8 mouse cellular contexts compared by ENCODE assay signal in the genomic region with DNA sequence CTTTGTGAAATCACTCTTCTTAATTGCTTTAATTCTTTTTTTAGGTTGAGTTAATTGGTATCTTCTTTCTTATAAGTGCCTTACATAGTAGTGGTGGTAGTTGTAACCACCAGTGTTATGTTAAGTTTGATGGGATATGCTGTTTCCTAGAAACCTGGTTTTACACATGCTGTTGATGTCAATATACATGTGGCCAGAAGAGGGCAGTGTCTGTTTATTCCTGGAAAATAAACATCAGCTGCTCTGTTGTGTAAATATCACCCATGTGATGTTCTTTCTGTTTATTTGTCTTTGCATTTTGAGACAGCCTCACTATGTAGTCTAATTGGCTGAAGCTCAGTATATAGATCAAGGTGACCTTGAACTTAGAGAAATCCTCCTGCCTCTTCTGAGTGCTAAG. TPM values are rescaled to one million over a fixed set of nuclear protein-coding genes. Genes with fewer than 3 reads are reported as not detected.
DNase-seq lines count a peak whose midpoint lies in the region; ATAC-seq lines count a peak whose summit lies in the region.

No protein-coding gene starts in this region.

- H3K9ac ChIP-seq in forebrain, embryonic 13.5 days = no peak overlapping the region
- H3K9ac ChIP-seq in forebrain, embryonic 11.5 days (ENCODE audit: low read length) = no peak overlapping the region
- H3K9ac ChIP-seq in midbrain, embryonic 15.5 days = no peak overlapping the region
- H3K9ac ChIP-seq in embryonic facial prominence, embryonic 11.5 days (replicated peaks; ENCODE audit: low read length) = no peak overlapping the region

- no peaks in the 10 kb centered on the region for H3K4me1 ChIP-seq in forebrain, embryonic 13.5 days
- H3K4me1 ChIP-seq in forebrain, embryonic 11.5 days (replicated peaks; ENCODE audit: control insufficient read depth, insufficient read depth, low read length) = no peaks in the 10 kb centered on the region
- no peaks in the 10 kb centered on the region for H3K4me1 ChIP-seq in midbrain, embryonic 15.5 days
- H3K4me1 ChIP-seq in midbrain, embryonic 10.5 days = no peaks in the 10 kb centered on the region
- H3K4me1 ChIP-seq in embryonic facial prominence, embryonic 11.5 days (ENCODE audit: control insufficient read depth, insufficient read depth, low read length) = no peaks in the 10 kb centered on the region

- H3K27ac ChIP-seq in forebrain, embryonic 13.5 days = no peak overlapping the region
- H3K27ac ChIP-seq in forebrain, embryonic 11.5 days (ENCODE audit: low read depth, low read length) = no peak overlapping the region
- H3K27ac ChIP-seq in midbrain, embryonic 15.5 days = no peak overlapping the region
- no peak overlapping the region for H3K27ac ChIP-seq in midbrain, embryonic 10.5 days (replicated peaks)
- H3K27ac ChIP-seq in embryonic facial prominence, embryonic 11.5 days (replicated peaks; ENCODE audit: low read depth, low read length) = no peak overlapping the region

- no peak for DNase-seq in forebrain, embryonic 11.5 days (ENCODE audit: low spot score)
- DNase-seq in midbrain, embryonic 10.5 days (ENCODE audit: low spot score) = no peak
- peak; percentile 63 for DNase-seq in embryonic facial prominence, embryonic 11.5 days (ENCODE audit: low spot score)
- no peak for DNase-seq in frontal cortex, postnatal 25 days (ENCODE audit: low spot score in 2 of 2)
- DNase-seq in ovary, postnatal 36 days (ENCODE audit: low spot score) = no peak

- peaks cover 23% of the 10 kb centered on the region; the same call in 1 of the 2 replicates for H3K36me3 ChIP-seq in forebrain, embryonic 13.5 days (ENCODE audit: poor library complexity, severe bottlenecking)
- no peaks in the 10 kb centered on the region for H3K36me3 ChIP-seq in forebrain, embryonic 11.5 days (ENCODE audit: control insufficient read depth, insufficient read depth, low read length)
- peaks cover 6% of the 10 kb centered on the region; the same call in 1 of the 2 replicates for H3K36me3 ChIP-seq in midbrain, embryonic 15.5 days (replicated peaks)
- peaks cover 14% of the 10 kb centered on the region for H3K36me3 ChIP-seq in midbrain, embryonic 10.5 days
- H3K36me3 ChIP-seq in embryonic facial prominence, embryonic 11.5 days (replicated peaks; ENCODE audit: control insufficient read depth, insufficient read depth, low read depth, low read length) = no peaks in the 10 kb centered on the region

- H3K4me3 ChIP-seq in forebrain, embryonic 13.5 days = no peak overlapping the region
- no peak overlapping the region for H3K4me3 ChIP-seq in forebrain, embryonic 11.5 days (ENCODE audit: low read depth, low read length)
- H3K4me3 ChIP-seq in midbrain, embryonic 15.5 days = no peak overlapping the region
- no peak overlapping the region for H3K4me3 ChIP-seq in midbrain, embryonic 10.5 days
- no peak overlapping the region for H3K4me3 ChIP-seq in embryonic facial prominence, embryonic 11.5 days (ENCODE audit: low read depth, low read length)

- peak; percentile 33; the same call in 1 of the 2 replicates for ATAC-seq in forebrain, embryonic 13.5 days
- ATAC-seq in forebrain, embryonic 11.5 days (replicated peaks; ENCODE audit: low FRiP score) = no peak
- 0 out of 2 replicates have a peak, but pooled peaks have one; percentile 9 for ATAC-seq in midbrain, embryonic 15.5 days (replicated peaks)
- ATAC-seq in embryonic facial prominence, embryonic 11.5 days (replicated peaks; ENCODE audit: insufficient number of reproducible peaks, low FRiP score, low TSS enrichment, low read depth) = no peak
- ATAC-seq in megakaryocyte progenitor cell, adult 5-6 weeks (replicated peaks; ENCODE audit: poor library complexity) = peak; percentile 74

- no peaks in the 10 kb centered on the region for H3K27me3 ChIP-seq in forebrain, embryonic 13.5 days
- no peaks in the 10 kb centered on the region for H3K27me3 ChIP-seq in forebrain, embryonic 11.5 days (ENCODE audit: control insufficient read depth, insufficient read depth, low read length)
- no peaks in the 10 kb centered on the region for H3K27me3 ChIP-seq in midbrain, embryonic 15.5 days (replicated peaks)
- no peaks in the 10 kb centered on the region for H3K27me3 ChIP-seq in midbrain, embryonic 10.5 days (ENCODE audit: low read depth, poor library complexity, severe bottlenecking)
- H3K27me3 ChIP-seq in embryonic facial prominence, embryonic 11.5 days (ENCODE audit: control insufficient read depth, insufficient read depth, low read length) = no peaks in the 10 kb centered on the region

- no peak overlapping the region for H3K4me2 ChIP-seq in forebrain, embryonic 13.5 days
- no peak overlapping the region for H3K4me2 ChIP-seq in forebrain, embryonic 11.5 days (ENCODE audit: low read depth, low read length, severe bottlenecking)
- H3K4me2 ChIP-seq in midbrain, embryonic 15.5 days = no peak overlapping the region
- no peak overlapping the region for H3K4me2 ChIP-seq in embryonic facial prominence, embryonic 11.5 days (ENCODE audit: low read depth, low read length)

- no peaks in the 10 kb centered on the region for H3K9me3 ChIP-seq in forebrain, embryonic 13.5 days (replicated peaks)
- no peaks in the 10 kb centered on the region for H3K9me3 ChIP-seq in forebrain, embryonic 11.5 days (ENCODE audit: control insufficient read depth, low read length)
- H3K9me3 ChIP-seq in midbrain, embryonic 15.5 days = no peaks in the 10 kb centered on the region
- no peaks in the 10 kb centered on the region for H3K9me3 ChIP-seq in midbrain, embryonic 10.5 days (replicated peaks)
- H3K9me3 ChIP-seq in embryonic facial prominence, embryonic 11.5 days (replicated peaks; ENCODE audit: control insufficient read depth, low read length) = no peaks in the 10 kb centered on the region

RNA-seq across cellular contexts. Expression of gene Atrn, which starts 55.6 kb away (rescaled TPM):
- 8.4 and 8.9 TPM in 2 replicates for polyA plus RNA-seq in forebrain, embryonic 13.5 days (2015; fragmentation: Nextera tagmentation; extraction: Ambion mirVana)
- 11.3 TPM in 2 replicates for polyA plus RNA-seq in forebrain, embryonic 11.5 days (2014; fragmentation: Nextera tagmentation; extraction: Ambion mirVana)
- 15.6 TPM in 2 replicates for polyA plus RNA-seq in midbrain, embryonic 15.5 days (2015; fragmentation: Nextera tagmentation; extraction: Ambion mirVana)
- polyA plus RNA-seq in midbrain, embryonic 10.5 days (2016; fragmentation: Nextera tagmentation; extraction: Ambion mirVana) = 5.7 and 6.6 TPM in 2 replicates
- 8.4 and 8.7 TPM in 2 replicates for polyA plus RNA-seq in embryonic facial prominence, embryonic 11.5 days (2014; fragmentation: Nextera tagmentation; extraction: Ambion mirVana)
- 38.4 and 41.2 TPM in 2 replicates for total RNA-seq in megakaryocyte progenitor cell, adult 5-6 weeks (2015)
- total RNA-seq in megakaryocyte progenitor cell, adult 5-6 weeks (2017) = 30.4 and 33.0 TPM in 2 replicates

RNA-seq across cellular contexts. Expression of gene 4930402H24Rik, which starts 55.6 kb away (rescaled TPM):
- 78.5 and 86.3 TPM in 2 replicates for polyA plus RNA-seq in forebrain, embryonic 13.5 days (2015; fragmentation: Nextera tagmentation; extraction: Ambion mirVana)
- polyA plus RNA-seq in forebrain, embryonic 11.5 days (2014; fragmentation: Nextera tagmentation; extraction: Ambion mirVana) = 47.4 and 53.1 TPM in 2 replicates
- polyA plus RNA-seq in midbrain, embryonic 15.5 days (2015; fragmentation: Nextera tagmentation; extraction: Ambion mirVana) = 102 and 108 TPM in 2 replicates
- 28.3 and 43.3 TPM in 2 replicates for polyA plus RNA-seq in midbrain, embryonic 10.5 days (2016; fragmentation: Nextera tagmentation; extraction: Ambion mirVana)
- 31.3 TPM in 2 replicates for polyA plus RNA-seq in embryonic facial prominence, embryonic 11.5 days (2014; fragmentation: Nextera tagmentation; extraction: Ambion mirVana)
- 6.4 and 10.8 TPM in 2 replicates for total RNA-seq in megakaryocyte progenitor cell, adult 5-6 weeks (2015)
- total RNA-seq in megakaryocyte progenitor cell, adult 5-6 weeks (2017) = 4.2 and 8.6 TPM in 2 replicates

Comparison
In these comparisons a context has a peak if more than half of its experiments do, and no peak if none do; other contexts are left out.
1. ATAC-seq: peak in forebrain, embryonic 13.5 days (single experiment), midbrain, embryonic 15.5 days (single experiment) and megakaryocyte progenitor cell, adult 5-6 weeks (single experiment); none in forebrain, embryonic 11.5 days (single experiment) and embryonic facial prominence, embryonic 11.5 days (single experiment).